Comparison of ENCODE assay signal across 8 mouse cellular contexts in genomic region chr9:114389371-114389904, GRCm38 (mm10). TPM values are rescaled to one million over a fixed set of nuclear protein-coding genes. Genes with fewer than 3 reads are reported as not detected.
DNase-seq lines count a peak whose midpoint lies in the region; ATAC-seq and TF ChIP-seq lines count a peak whose summit lies in the region.

No protein-coding gene starts in this region.

- no peaks in the 10 kb centered on the region for H3K27me3 ChIP-seq in heart, embryonic 13.5 days (replicated peaks)
- no peaks in the 10 kb centered on the region for H3K27me3 ChIP-seq in liver, embryonic 14.5 days (ENCODE audit: control insufficient read depth, insufficient read depth, low read length)

- no peaks in the 10 kb centered on the region for H3K9me3 ChIP-seq in heart, embryonic 13.5 days
- H3K9me3 ChIP-seq in liver, embryonic 14.5 days (ENCODE audit: control insufficient read depth, low read length): no peaks in the 10 kb centered on the region

- peaks cover 18% of the 10 kb centered on the region for H3K36me3 ChIP-seq in heart, embryonic 13.5 days
- no peaks in the 10 kb centered on the region for H3K36me3 ChIP-seq in liver, embryonic 14.5 days (replicated peaks; ENCODE audit: control insufficient read depth, insufficient read depth, low read depth)

- no peak for TF ChIP-seq EP300 in liver, embryonic 14.5 days (IDR thresholded peaks at IDR 0.05; ENCODE audit: low read depth)

- H3K27ac ChIP-seq in heart, embryonic 13.5 days (replicated peaks): peak overlapping the region; percentile 94
- H3K27ac ChIP-seq in liver, embryonic 14.5 days: no peak overlapping the region

- H3K9ac ChIP-seq in heart, embryonic 13.5 days: peak overlapping the region; percentile 94
- H3K9ac ChIP-seq in liver, embryonic 14.5 days (replicated peaks): no peak overlapping the region

- peak overlapping the region; percentile 90 for H3K4me3 ChIP-seq in heart, embryonic 13.5 days
- H3K4me3 ChIP-seq in liver, embryonic 14.5 days (ENCODE audit: insufficient read depth in 1 of 2, low read depth in 2 of 2, low read length in 2 of 2): peak overlapping the region; percentile 22 to 78; a peak in 3 of 4 replicates

- peak overlapping the region; percentile 87 for H3K4me2 ChIP-seq in heart, embryonic 13.5 days
- H3K4me2 ChIP-seq in liver, embryonic 14.5 days (ENCODE audit: low read depth): peak overlapping the region; percentile 84; the same call in 1 of the 2 replicates

- peak; percentile 33 to 39 for DNase-seq in kidney, adult 8-10 months
- DNase-seq in kidney, postnatal 10 days: no peak
- DNase-seq in brain, adult 2 months (ENCODE audit: low read depth, low spot score): peak; percentile 28
- no peak for DNase-seq in liver, embryonic 14.5 days (ENCODE audit: low read depth in 3 of 3, low spot score in 3 of 3)
- peak; percentile 40 for DNase-seq in retina, postnatal 1 day
- DNase-seq in left cerebral cortex, adult 8-10 months (ENCODE audit: low spot score in 2 of 2): no peak
- DNase-seq in left cerebral cortex, adult 18-20 months (ENCODE audit: low spot score in 2 of 2): no peak

- WGBS in heart, embryonic 13.5 days: 69% methylated on average over 8 of the region's 8 CpGs
- WGBS in liver, embryonic 14.5 days (ENCODE audit: insufficient replicate concordance): 74% methylated on average over 8 of the region's 8 CpGs

- peaks cover 40% of the 10 kb centered on the region for H3K4me1 ChIP-seq in heart, embryonic 13.5 days
- peaks cover 0 to under 1% of the 10 kb centered on the region in 2 experiments; a peak in 3 of 4 replicates for H3K4me1 ChIP-seq in liver, embryonic 14.5 days (replicated peaks; ENCODE audit: control insufficient read depth in 2 of 2, insufficient read depth in 2 of 2, low read length in 1 of 2)

- no peak; the same call in 1 of the 2 replicates for ATAC-seq in heart, embryonic 13.5 days (ENCODE audit: extremely low read depth, insufficient number of reproducible peaks, low FRiP score, low TSS enrichment)
- peak; percentile 6; the same call in 1 of the 2 replicates for ATAC-seq in liver, embryonic 14.5 days (ENCODE audit: insufficient read depth)

- TF ChIP-seq CTCF in liver, embryonic 14.5 days (IDR thresholded peaks at IDR 0.05; ENCODE audit: low read depth): peak; percentile 62

RNA-seq across cellular contexts. Expression of gene Crtap, which starts 1.0 kb away (rescaled TPM):
- polyA plus RNA-seq in heart, embryonic 13.5 days (2015; fragmentation: Nextera tagmentation; extraction: Ambion mirVana): 141 and 142 TPM in 2 replicates
- polyA plus RNA-seq in liver, embryonic 14.5 days (2012; rRNA removed): 12.8 and 13.1 TPM in 2 replicates
- polyA plus RNA-seq in liver, embryonic 14.5 days (2014; fragmentation: Nextera tagmentation; extraction: Ambion mirVana): 13.7 and 19.6 TPM in 2 replicates
- total RNA-seq in left cerebral cortex, adult 8-10 months (2022): 10 to 100 TPM in 1 of 4 experiments, 1 to 10 TPM in 3; 5.9 to 10.9 (median 7.6) TPM
- 1 to 10 TPM; 5.7 to 6.6 TPM for total RNA-seq in left cerebral cortex, adult 18-20 months (2021)

RNA-seq across cellular contexts. Expression of gene Glb1, which starts 11.4 kb away (rescaled TPM):
- polyA plus RNA-seq in heart, embryonic 13.5 days (2015; fragmentation: Nextera tagmentation; extraction: Ambion mirVana): 42.9 and 44.7 TPM in 2 replicates
- polyA plus RNA-seq in liver, embryonic 14.5 days (2012; rRNA removed): 10.2 and 10.5 TPM in 2 replicates
- 13.1 TPM in 2 replicates for polyA plus RNA-seq in liver, embryonic 14.5 days (2014; fragmentation: Nextera tagmentation; extraction: Ambion mirVana)
- 10 to 100 TPM; 28.6 to 32.1 (median 29.6) TPM for total RNA-seq in left cerebral cortex, adult 8-10 months (2022)
- 10 to 100 TPM; 23.3 to 25.5 TPM for total RNA-seq in left cerebral cortex, adult 18-20 months (2021)

RNA-seq across cellular contexts. Expression of gene Tmppe, which starts 11.5 kb away (rescaled TPM):
- 9.2 and 10.1 TPM in 2 replicates for polyA plus RNA-seq in heart, embryonic 13.5 days (2015; fragmentation: Nextera tagmentation; extraction: Ambion mirVana)
- 1.2 TPM in 2 replicates for polyA plus RNA-seq in liver, embryonic 14.5 days (2012; rRNA removed)
- polyA plus RNA-seq in liver, embryonic 14.5 days (2014; fragmentation: Nextera tagmentation; extraction: Ambion mirVana): 0.36 and 0.62 TPM in 2 replicates
- 10 to 100 TPM; 10.9 to 15.1 (median 11.8) TPM for total RNA-seq in left cerebral cortex, adult 8-10 months (2022)
- 10 to 100 TPM; 12.9 to 13.4 TPM for total RNA-seq in left cerebral cortex, adult 18-20 months (2021)

RNA-seq across cellular contexts. Expression of gene Bcl2a1c, which starts 59.5 kb away (rescaled TPM):
- not detected in 2 replicates for polyA plus RNA-seq in heart, embryonic 13.5 days (2015; fragmentation: Nextera tagmentation; extraction: Ambion mirVana)
- not detected in 2 replicates for polyA plus RNA-seq in liver, embryonic 14.5 days (2012; rRNA removed)
- not detected in 2 replicates for polyA plus RNA-seq in liver, embryonic 14.5 days (2014; fragmentation: Nextera tagmentation; extraction: Ambion mirVana)
- total RNA-seq in left cerebral cortex, adult 8-10 months (2022): 1 to 10 TPM in 1 of 4 experiments, not detected in 3; 1.5 TPM
- total RNA-seq in left cerebral cortex, adult 18-20 months (2021): not detected

Comparison
In these comparisons a context has a peak if more than half of its experiments do, and no peak if none do; other contexts are left out.
1. DNase-seq: peak in kidney, adult 8-10 months (2 of 2), brain, adult 2 months (single experiment) and retina, postnatal 1 day (single experiment); none in kidney, postnatal 10 days (single experiment), liver, embryonic 14.5 days (0 of 3), left cerebral cortex, adult 8-10 months (0 of 2) and left cerebral cortex, adult 18-20 months (0 of 2).